Mouse (Mus musculus) limb, embryonic 10.5 days (tissue): ENCODE data around the gene Mettl6. TPM values are rescaled to one million over a fixed set of nuclear protein-coding genes. Genes with fewer than 3 reads are reported as not detected.

Source experiments
- polyA plus RNA-seq: library from polyadenylated mRNA; unstranded; fragments of >200 nt; fragmentation: Nextera tagmentation; extraction: Ambion mirVana; gene quantifications from 2 replicates; pipeline ENCODE4 v1.2.1, GENCODE M21; 2016

The Mettl6 gene
- polyA plus RNA-seq, 1 experiment from 2014 or later, result 85.8 TPM

Other genes with a start within 250 kb of the Mettl6 start
- gene Phf7, start 243.7 kb downstream of the Mettl6 start, polyA plus RNA-seq, result 11.3 and 11.7 TPM in 2 replicates
- gene Bap1, start 243.6 kb downstream of the Mettl6 start, polyA plus RNA-seq, result 133 and 148 TPM in 2 replicates
- 3.6 and 5.6 TPM in 2 replicates for gene Dnah1, start 171.1 kb downstream of the Mettl6 start, polyA plus RNA-seq
- 22.8 and 31.1 TPM in 2 replicates for gene Capn7, start 158.4 kb downstream of the Mettl6 start, polyA plus RNA-seq
- gene Sh3bp5, start 59.0 kb downstream of the Mettl6 start, polyA plus RNA-seq, result 43.0 and 47.9 TPM in 2 replicates
- 36.9 and 39.7 TPM in 2 replicates for gene Eaf1, start 641 bp downstream of the Mettl6 start, polyA plus RNA-seq
- 0.13 and 0.20 TPM in 2 replicates for gene Colq, start 96.3 kb upstream of the Mettl6 start, polyA plus RNA-seq
- gene Gm49387, start 145.8 kb upstream of the Mettl6 start, polyA plus RNA-seq, result 0.36 and 0.50 TPM in 2 replicates
- 12.1 and 16.3 TPM in 2 replicates for gene Btd, start 146.0 kb upstream of the Mettl6 start, polyA plus RNA-seq
- 6.1 and 9.4 TPM in 2 replicates for gene Hacl1, start 146.2 kb upstream of the Mettl6 start, polyA plus RNA-seq